Mouse (Mus musculus) lung, postnatal 10 days (tissue): Measurements from ENCODE around the gene Tada3.

Source experiments
- DNase-seq: peaks from one replicate; pipeline ENCODE4 v3.0.0; 2021

Gene Tada3

DNA sequence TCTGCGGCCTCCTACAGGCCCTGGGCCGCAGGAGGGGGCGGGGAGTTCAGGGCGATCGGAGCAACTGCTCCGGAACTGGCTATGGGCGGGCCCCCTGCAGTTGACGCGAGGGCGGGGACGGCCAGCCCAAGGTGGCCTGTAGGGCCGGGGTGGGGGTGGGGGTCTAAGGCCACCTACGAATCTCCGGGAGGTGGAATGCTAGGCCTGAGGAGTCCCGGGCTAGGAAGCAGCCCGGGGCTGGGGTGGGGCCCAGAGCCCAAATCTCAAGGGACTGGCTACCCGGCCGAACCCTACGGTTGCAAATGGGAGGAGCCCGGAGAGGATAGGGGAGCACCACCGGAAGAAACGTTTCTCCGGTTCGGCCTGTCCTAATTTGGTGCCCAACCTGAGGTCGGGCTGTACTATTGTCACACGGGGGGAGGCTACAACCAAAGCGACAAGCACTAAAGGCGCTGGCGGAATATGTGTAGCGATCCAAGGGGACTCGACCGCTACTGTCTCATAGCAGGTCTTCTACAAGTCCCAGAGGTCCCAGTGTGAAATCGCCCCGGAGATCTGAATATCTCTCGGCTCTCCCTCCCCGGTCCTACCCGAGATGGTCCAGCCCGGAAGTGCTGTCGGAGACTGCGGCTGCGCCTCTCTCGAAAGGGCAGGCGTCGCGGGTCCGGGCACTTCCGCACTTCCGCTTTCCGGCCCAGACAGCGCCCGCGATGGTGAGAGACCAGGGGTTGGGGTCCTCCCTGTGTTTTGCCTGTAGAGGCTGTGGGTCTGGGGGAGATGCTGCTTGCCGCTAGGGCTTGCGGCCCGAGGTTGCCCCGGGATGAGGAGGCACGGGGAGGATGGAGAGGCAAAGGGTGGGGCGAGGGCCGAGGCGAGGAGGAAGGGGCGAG, at the start of gene Tada3, which contains the start of gene Arpc4:
TSS of gene Tada3 (minus strand) at position 388 of the 890 bp plus-strand sequence.
TSS of gene Arpc4 (plus strand) at position 620 of the 890 bp plus-strand sequence.
- peak; percentile 95 for DNase-seq

DNA sequence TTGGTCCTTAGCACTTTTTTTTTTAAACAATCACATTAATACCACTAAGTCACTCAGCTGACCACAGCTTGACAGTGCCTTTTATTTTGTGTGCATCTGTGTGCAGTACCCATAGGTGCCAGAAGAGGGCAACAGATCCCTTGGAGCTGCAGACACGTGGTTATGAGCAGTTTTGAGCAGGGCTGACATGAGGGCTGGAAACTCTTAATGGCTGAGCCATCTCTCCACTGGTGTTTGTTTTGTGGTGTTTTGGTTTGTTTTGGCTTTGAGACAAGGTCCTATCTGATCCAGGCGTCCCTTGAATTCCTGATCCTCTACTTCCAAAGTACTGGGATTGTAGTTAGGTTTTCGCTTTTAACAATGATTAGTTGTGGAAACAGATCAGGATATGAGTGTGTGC, 49.7 kb upstream of the Tada3 start:
- DNase-seq = peak; percentile 61

DNA sequence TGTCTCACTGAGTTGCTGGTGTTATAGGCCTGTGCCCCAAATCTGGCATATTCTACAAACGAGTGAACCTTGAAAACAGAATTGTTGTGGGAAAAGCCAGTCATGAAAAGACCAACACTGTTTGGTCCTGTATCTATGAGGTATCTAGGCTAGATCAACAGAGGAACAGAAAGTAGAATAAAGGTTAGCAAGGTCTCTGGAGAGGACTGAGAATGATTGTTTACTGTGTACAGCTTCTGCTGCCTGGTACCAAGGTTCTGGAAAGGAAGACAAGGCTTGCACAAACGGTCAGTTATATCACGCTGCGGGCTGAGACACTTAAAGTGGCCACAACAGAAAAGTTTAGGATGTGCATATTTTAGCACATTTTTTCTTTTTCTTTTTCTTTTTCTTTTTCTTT, 49.0 kb upstream of the Tada3 start:
- no peak for DNase-seq

DNA sequence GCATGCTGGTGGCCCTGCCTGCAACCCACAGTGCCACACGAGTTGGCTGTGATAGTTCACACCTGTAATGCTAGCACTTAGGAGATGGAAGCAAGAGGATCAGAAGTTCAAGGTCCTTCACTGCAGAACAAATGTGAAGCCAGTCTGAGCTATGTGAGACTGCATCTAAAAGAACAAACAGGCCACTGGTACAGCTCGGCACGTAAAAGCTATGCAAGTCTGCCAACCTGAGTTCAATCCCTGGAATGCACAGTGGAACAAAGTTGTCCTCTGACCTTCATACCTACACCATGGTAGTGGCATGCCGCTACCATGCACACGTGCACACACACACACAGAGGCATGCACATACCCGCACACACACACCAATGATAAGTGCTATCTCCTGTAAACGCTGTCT, 46.5 kb upstream of the Tada3 start:
- DNase-seq = no peak

DNA sequence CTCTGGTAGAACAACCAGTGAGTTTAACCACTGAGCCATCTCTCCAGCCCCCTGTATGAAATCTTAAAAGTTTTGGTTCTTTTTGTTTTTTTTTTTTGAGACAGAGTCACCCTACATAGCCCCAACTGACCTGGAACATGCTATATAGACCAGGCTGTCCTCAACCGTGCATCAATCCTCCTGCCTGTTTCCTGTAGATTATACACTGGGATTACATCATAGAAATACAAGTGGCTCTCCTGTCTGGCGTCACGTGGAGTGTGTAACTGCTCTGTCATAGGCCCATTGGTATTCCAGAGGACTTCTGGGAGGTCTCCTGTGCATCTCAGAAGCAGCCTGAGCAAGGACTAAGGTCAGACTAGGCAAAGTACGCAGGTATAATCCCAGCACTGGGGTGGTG, 45.3 kb upstream of the Tada3 start:
- no peak for DNase-seq

DNA sequence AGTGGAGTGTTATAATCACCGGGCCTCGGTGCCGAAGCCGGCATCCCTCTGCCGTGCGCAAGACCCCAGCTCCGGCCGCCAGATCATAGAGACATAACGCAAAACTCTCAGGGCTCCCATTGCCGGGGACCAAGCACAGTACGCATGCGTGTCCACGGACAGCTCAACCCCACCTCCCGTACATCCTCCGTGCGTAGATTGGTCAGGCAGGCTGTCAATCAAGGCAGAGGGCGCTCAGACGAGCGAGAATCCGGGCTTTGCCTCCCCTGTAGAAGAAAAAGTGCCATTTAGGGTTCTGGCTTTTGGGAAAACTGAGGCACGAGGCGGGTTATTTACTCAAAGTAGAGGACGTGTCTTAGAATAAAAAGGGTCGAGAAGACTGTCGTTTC, 41.5 kb upstream of the Tada3 start, which contains the start of gene Rpusd3:
TSS of gene Rpusd3 (minus strand) at position 142 of the 389 bp plus-strand sequence.
- DNase-seq = peak; percentile 99

DNA sequence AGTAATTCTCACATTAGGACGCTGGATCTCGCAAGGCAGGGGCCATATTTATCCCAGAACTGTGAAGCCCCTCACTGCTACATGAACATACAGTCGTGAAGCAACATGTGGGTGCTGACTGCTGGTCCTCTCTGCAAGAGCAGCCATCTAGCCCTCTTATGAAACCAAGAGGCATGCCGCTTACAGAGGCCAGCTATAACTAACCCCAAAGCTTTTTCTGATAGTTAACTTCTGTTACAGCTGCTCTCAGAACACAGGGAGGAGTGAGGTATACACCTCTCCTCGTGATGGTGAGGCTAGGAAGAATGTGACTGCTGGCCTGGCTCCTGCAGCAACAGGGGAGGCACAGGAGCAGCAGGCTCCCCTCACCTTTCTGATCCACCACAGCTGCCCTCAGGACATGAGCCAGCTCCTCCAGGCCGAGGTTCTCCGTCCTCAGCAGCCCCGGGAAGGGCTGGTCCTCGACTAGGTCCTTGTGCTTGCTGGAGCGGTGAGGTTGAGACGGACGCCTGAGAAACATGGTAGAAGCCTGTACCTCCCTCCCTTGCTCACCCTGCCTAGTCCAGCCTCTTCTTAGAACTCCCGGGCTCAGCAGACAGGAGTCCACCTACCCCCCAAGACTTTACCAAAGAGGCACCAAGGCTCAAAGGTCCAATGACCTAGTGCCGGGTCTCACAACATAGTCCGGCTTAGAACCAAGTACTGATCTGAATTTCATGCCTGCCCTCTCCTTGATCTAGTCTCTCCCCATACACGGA, 40.9 kb upstream of the Tada3 start:
- DNase-seq = no peak

DNA sequence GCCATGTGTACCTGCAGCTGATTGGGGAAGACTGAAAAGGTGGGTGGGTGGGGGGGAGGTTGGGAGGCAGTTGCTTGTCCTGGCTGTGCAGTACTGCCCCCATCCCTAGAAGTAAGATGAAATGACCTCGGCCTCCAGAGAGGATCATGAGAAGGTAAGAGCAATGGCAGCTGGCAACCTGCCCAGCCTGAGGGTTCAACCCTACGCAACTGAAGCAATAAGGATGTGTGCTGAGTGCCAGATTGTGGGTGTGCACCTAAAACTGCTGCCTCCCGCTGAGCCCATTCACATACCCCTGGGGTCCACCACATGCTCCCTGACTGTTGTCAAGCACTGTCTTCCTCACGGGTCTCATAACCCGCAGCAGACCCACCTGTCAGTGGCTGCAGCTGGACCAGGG, 38.7 kb upstream of the Tada3 start:
- no peak for DNase-seq

DNA sequence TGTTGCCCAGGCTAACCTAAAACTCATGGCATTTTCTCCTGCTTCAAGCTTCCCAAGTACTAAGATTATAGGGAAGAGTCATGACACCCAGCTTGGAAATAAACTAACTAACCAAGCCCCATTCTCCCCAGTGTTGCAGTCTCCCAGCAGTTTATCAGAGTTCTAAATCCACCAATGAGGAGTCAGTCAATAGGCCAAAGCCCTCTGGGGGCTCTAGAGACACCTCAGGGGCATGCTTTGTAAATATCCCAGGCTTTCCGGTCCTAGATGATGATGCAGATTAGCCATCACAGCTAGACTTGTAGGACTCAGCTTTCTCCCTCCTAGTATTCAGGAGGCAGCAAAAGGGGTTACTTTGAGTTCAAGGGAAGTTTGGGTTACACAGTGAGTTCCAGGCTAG, 32.3 kb upstream of the Tada3 start:
- DNase-seq = no peak

DNA sequence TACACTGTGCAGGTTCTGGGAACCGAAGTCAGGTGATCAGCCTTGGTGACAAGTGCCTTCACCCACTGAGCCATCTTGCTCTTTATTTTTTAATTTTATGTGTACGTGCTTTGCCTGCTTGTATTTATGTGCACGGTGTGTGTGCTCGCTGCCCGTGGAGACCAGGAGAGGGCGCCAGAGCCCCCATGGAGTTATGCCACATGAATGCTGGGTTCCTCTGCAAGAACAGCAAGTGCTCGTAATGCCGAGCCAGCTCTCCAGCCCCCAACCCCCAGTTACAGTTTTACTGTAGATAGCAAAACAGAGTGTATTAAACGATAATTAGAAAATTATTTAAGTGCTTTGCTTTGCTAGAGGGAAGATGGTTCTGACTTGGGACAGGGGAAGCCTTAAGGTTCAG, 29.0 kb upstream of the Tada3 start:
- DNase-seq = no peak

DNA sequence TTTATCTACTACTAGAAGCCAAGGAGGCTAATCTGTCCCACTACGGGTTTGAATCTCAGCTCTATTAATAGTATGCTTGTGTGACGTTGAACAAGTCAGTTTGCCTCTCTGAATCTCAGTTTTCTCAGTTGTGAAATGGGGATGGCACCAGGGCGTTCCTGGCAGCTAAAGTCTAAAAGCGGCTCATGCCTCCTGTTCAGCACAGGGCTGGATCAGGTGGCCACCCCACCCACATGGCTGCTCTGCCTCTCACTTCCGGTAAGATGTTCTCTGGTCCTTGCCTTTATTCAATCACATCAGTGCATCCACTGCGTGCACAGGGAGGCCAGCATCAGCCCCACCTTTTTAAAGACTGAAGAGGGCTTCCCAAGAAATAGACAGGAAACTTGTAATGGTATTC, 27.8 kb upstream of the Tada3 start:
- DNase-seq = no peak

DNA sequence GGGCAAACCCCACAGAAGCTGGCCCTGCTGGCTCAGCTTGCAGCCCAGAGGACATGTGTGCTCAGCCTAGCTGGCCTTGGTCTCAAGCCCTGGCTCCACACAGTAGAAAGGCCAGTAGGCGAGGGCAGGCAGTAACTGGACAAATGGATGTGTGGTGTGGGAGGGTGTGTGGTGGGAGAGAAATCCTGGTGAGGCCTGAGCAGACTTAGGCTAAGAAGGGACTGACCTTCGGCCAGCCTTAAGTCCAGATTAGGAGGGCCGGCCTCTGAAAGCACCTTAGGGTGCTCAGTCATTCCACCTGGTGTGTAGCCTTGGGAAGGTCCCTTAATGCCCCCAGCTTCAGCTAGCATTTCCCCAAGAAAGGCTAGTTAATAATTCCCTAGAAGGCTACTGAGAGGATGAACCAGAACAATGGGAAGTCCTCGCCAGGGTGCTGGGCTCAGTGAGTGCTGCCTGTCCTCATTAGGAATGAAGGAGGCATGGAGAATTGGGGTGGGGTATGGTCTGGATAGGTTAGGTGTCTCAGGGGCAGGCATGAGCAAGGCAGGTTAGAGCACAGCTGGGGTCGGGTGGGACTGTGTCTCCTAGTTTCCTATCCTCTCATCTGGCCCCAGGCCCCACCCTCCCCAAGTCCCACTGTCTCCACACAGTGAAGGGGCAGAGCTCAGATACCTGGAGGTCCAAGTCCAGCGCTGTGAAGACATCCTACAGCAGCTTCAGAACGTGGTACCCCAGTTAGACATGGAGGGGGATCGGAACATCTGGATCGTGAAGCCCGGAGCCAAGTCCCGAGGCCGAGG, 27.2 kb upstream of the Tada3 start:
- DNase-seq = no peak

DNA sequence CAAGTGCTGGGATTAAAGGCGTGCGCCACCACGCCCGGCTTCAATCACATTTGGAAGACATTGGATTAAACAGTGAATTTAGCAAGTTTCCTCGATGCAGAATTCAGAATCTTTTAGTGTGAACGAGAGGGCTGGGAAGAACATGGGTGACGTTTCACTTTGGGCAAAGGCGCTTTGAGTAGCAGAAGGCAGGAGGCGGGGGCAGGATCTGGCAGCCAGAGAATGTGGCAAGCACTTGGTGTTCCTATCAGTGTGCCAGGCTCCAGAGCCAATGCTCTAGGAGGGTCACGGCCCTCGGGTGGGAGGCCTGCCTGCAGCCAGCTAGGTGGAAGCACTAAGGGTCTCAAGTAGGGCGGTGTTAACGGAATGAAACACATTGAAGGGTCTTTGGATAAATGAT, 24.4 kb upstream of the Tada3 start:
- DNase-seq = no peak

DNA sequence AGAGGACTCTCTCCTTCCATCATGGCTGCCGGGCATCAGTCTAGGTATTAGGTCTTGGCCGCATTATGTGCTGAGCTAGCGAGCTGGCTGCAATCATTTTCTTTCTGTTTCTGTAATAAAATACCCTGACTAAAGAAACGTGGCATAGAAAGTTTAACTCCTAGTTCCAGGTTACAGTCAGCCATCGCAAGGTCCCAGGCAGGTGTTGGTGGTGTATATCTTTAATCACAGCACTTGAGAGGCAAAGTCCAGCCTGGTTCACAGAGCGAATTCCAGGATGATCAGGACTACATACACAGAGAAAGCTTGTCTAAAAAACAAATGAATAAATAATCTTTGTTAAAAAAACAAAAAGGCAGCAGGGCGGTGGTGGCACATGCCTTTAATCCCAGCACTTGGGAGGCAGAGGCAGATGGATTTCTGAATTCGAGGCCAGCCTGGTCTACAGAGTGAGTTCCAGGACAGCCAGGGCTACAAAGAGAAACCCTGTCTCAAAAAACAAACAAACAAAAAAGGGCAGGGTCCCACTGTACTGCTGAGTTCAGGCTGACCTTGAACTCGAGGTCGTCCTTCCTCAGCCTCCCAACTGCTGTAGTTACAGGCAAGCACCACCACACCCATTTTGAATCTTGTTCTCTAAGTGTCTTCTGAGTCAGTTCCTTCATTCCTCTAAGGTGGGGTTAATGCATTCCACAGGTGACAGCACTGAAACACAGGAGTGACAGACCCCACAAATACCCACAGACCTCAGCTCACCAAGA, 18.8 kb upstream of the Tada3 start:
- DNase-seq = no peak

DNA sequence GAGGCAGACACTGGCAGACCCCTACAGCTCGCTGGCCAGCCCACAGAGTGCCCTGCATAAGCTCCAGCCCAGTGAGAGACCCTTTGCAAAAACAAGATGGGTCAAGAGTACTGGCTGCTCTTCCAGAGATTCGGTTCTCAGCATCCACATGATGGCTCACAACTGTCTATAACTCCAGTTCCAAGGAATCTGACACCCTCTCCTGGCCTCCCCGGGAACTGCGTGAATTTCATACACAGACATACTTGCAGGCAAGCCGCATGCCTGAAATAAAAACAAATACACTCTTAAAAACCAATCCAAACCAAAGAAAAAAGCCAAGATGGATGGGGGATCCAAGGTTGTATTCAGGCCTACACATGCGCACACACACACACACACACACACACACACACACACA, 17.8 kb upstream of the Tada3 start:
- DNase-seq = no peak

DNA sequence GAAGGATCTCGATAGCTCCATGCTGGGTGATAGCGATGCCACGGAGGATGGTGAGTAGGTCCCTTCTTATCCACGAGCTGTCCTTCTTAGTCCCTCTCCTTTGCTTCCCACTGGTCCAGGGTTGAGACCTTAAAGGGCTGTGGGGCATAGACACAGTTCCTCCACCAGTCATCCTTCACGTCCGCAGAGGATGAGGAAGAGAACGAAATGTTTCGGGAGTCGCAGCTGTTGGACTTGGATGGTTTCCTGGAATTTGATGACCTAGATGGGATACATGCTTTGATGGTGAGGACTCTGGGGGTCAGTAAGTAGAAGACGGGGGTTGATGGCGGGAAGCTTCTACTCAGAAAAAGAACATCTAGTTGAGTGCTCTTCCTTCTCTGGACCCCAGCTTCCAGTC, 17.1 kb upstream of the Tada3 start:
- no peak for DNase-seq

DNA sequence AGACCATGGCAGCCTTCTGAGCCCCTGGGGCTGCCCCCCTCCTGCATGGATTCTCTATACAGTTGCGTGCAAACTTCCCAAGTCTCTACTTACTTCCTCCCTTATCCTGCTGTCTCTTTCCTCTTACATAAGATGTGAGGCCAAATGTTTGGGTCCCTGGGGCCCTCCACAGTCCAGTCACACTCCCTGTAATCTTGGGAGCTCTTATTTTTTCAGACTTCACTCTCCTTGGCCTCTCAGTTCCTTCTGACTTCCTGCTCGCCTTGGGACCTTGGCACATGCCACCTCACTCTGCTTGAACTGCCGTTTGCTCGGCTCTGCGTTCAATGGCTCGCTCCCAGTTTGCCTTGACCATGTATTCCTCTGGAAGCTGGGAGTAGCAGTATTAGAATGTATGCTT, 16.3 kb upstream of the Tada3 start:
- no peak for DNase-seq

DNA sequence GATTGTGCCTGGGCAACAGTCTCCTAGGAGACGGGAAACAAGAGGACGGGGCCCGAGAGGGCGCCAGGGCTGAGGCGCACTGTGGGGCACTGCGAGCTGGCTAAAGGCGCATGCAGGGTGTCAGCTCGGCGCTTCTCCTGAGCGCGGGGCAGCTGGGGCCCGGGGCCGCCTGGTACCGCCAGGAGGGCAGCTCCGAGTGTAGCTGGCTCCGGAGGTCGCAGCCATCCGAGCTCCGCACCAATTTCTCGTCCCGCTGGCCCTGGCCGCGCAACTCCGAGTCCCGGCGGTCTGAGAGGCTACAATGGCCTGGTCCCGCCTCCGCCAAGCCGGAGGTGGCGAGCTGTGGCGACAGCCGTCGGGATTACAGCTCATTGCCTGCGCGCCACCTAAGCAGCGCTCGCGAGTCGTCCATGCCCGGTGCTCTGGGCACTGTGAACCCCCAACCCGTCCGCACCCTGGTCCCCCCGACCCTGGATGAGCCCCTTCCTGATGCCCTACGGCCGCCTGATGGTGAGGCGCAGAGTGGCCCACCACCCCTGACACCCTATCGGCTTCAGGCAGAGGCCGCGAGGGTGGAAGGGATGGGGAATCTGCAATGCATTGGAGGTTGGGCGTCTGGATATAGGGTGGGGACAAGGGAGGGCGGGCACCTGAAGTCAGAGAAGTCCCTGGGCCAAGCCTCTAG, 14.8 kb upstream of the Tada3 start:
- DNase-seq = peak; percentile 44

DNA sequence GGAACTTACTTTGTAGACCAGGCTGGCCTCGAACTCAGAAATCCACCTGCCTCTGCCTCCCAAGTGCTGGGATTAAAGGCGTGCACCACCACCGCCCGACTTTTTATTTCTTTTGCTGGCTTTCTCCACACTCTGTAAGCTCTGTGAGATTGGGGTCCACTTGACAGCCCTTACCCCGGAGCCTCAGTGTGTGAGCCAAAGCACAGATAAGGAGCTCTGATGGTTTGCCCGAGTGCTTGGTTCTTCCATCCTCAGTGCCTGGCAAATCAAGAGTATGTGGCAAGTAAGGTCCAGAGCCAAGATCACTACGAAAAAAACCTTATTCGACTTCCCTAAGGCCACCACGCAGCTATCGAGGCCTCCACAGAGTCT, 14.3 kb upstream of the Tada3 start:
- DNase-seq = no peak

DNA sequence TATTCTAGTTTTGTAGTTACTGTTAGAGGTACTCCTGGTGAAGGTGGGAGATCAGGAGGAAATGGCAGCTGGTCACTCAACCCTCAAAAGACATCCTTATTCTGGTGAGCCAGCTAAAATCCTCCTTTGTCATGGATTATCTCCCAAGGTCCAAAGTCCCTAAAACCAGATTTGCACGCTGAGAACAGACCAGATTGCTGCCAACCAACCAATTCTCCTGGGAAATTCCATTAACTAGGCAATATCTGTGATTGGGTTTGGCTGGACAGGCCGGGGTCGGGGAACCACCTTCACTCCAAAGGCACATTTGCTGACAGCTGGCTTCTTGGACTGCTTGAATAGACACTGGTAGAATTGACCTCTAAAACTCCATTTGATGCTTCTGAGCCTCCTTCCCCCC, 13.0 kb upstream of the Tada3 start:
- DNase-seq = no peak

DNA sequence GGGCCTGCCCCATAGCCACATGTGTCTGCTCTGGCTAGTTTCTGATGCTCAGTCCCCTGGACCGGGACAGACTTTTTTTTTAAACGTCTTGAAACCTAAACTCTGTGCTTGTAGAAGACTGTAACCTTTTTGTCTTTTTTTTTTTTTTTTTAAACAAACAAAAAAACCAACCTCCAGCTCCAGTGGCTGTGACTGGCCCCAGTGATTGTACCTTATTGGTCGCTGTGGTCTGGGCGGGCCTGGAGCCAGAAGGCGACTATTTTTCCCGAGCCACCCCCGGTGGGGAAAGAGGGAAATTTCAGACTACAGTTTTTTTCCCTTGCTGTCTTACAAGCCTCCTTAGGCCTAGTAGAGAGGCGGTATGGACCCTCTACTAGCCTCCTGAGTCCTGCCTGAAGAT, 11.3 kb upstream of the Tada3 start, which contains the start of gene Ttll3:
TSS of gene Ttll3 (plus strand) at position 301 of the 400 bp plus-strand sequence.
- DNase-seq = no peak

DNA sequence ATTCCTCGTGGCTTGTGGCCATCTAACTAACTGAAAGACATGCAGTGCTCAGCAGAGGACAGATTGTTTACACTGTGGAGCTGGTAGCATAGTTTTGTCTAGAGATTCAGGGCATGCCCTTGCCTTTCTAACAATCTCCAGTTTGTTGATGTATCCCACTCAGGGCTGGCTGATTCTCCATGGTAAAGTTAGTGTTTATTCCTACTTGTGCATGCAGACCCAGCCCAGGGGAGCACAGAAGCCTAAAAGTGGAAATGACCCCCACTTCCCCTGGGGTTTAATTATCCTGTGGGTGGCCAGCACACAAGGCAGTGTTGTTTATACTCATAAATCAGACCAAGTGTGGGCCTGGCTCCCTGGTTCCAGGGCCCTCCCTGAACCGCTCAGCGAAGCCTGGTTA, 8.3 kb upstream of the Tada3 start:
- DNase-seq = no peak
